Mouse (Mus musculus) limb, embryonic 13.5 days (tissue): Measurements from ENCODE around the gene Mtcp1. TPM values are rescaled to one million over a fixed set of nuclear protein-coding genes. Genes with fewer than 3 reads are reported as not detected.

Experiments
- ATAC-seq: fragments of 200-750 bp; cut with Nextera tagmentation; 2 replicates; pipeline ENCODE4 v1.8.0; 2017; ENCODE audit warnings: low read depth, moderate number of reproducible peaks, moderate TSS enrichment; ENCODE audit not compliant: low FRiP score
- H3K27ac ChIP-seq: fragments of 300-500 bp; sonication (generic); 2 replicates; pipeline ENCODE4 v1.5.1; 2015; ENCODE audit warnings: inconsistent platforms, mild to moderate bottlenecking, moderate library complexity
- H3K27me3 ChIP-seq: fragments of 300-500 bp; sonication (generic); 2 replicates; pipeline ENCODE4 v1.6.1; 2015; ENCODE audit warnings: mild to moderate bottlenecking, inconsistent platforms
- H3K36me3 ChIP-seq: fragments of 300-500 bp; sonication (generic); 2 replicates; pipeline ENCODE4 v1.6.1; 2015; ENCODE audit warnings: inconsistent platforms, mild to moderate bottlenecking, moderate library complexity
- H3K4me1 ChIP-seq: fragments of 300-500 bp; sonication (generic); 2 replicates; pipeline ENCODE4 v1.6.1; 2015; ENCODE audit warnings: inconsistent platforms
- H3K4me2 ChIP-seq: fragments of 300-500 bp; sonication (generic); replicated peaks from 2 replicates; pipeline ENCODE4 v1.6.1; 2015; ENCODE audit warnings: inconsistent platforms, mild to moderate bottlenecking, moderate library complexity
- H3K4me3 ChIP-seq: fragments of 300-500 bp; sonication (generic); 2 replicates; pipeline ENCODE4 v1.5.1; 2015; ENCODE audit warnings: moderate library complexity, mild to moderate bottlenecking, inconsistent platforms
- H3K9ac ChIP-seq: fragments of 300-500 bp; sonication (generic); 2 replicates; pipeline ENCODE4 v1.6.1; 2015; ENCODE audit warnings: mild to moderate bottlenecking, inconsistent platforms
- H3K9me3 ChIP-seq: fragments of 300-500 bp; sonication (generic); 2 replicates; pipeline ENCODE4 v1.6.1; 2016; ENCODE audit warnings: inconsistent platforms
- WGBS: fragments of 180-500 bp; shearing (Covaris S2); methylation state at CpG from one replicate; pipeline ENCODE4 v1.1.7; 2015; 5-methylcytosine and 5-hydroxymethylcytosine counted together
- polyA plus RNA-seq: library from polyadenylated mRNA; unstranded; fragments of >200 nt; fragmentation: Nextera tagmentation; extraction: Ambion mirVana; gene quantifications from 2 replicates; pipeline ENCODE4 v1.2.1, GENCODE M21; 2015

Gene Mtcp1
- polyA plus RNA-seq, result 10.3 and 10.4 TPM in 2 replicates

GRCm38 (mm10) chrX:75415936-75416785 is at the start of gene Mtcp1, which contains the start of the genes Cmc4 and Brcc3:
TSS of gene Mtcp1 (minus strand) at chrX:75416588.
TSS of gene Cmc4 (minus strand) at chrX:75416584.
TSS of gene Brcc3 (plus strand) at chrX:75416628.
- WGBS, result 19% methylated on average over 52 of the region's 52 CpGs
- ATAC-seq, result peak; percentile 100

GRCm38 (mm10) chrX:75454597-75454996 is 38.2 kb upstream of the Mtcp1 start:
- H3K27me3 ChIP-seq, result no peaks in the 10 kb centered on the region
- no peak overlapping the region for H3K9ac ChIP-seq
- 79% methylated on average over 1 of the region's 1 CpGs for WGBS
- no peak for ATAC-seq
- no peak overlapping the region for H3K4me2 ChIP-seq
- 0 out of 2 replicates have a peak, but pooled peaks cover 7% of the 10 kb centered on the region for H3K9me3 ChIP-seq
- no peak overlapping the region for H3K27ac ChIP-seq
- peaks cover 45% of the 10 kb centered on the region for H3K36me3 ChIP-seq
- H3K4me1 ChIP-seq, result no peaks in the 10 kb centered on the region
- H3K4me3 ChIP-seq, result no peak overlapping the region

More at GRCm38 (mm10) chrX:75415936-75416785, at the start of gene Mtcp1, which contains the start of the genes Cmc4 and Brcc3:
- Histone ChIP-seq H3K36me3 (peaks cover 4% of the 10 kb centered on the region; the same call in 1 of the 2 replicates), H3K4me3 (peak within 1 kb of the TSS; percentile 51), H3K4me1 (no peaks in the 10 kb centered on the region), H3K27ac (peak within 1 kb of the TSS; percentile 86), H3K9ac (peak within 1 kb of the TSS; percentile 68), H3K4me2 (peak within 1 kb of the TSS; percentile 60), H3K27me3 (no peaks in the 10 kb centered on the region), H3K9me3 (no peaks in the 10 kb centered on the region)

- no peaks in the 10 kb centered on the region for H3K9me3 ChIP-seq
- WGBS, result 98% methylated on average over 1 of the region's 1 CpGs
- H3K9ac ChIP-seq, result no peak overlapping the region
- H3K36me3 ChIP-seq, result no peaks in the 10 kb centered on the region
- no peak for ATAC-seq
- no peak overlapping the region for H3K27ac ChIP-seq
- no peaks in the 10 kb centered on the region for H3K27me3 ChIP-seq
- H3K4me2 ChIP-seq, result no peak overlapping the region
- no peak overlapping the region for H3K4me3 ChIP-seq
- no peaks in the 10 kb centered on the region for H3K4me1 ChIP-seq
Observed at GRCm38 (mm10) chrX:75409711-75410110, 6.7 kb downstream of the Mtcp1 start.

GRCm38 (mm10) chrX:75403350-75403749 is 13.0 kb downstream of the Mtcp1 start:
- Histone ChIP-seq H3K36me3 (peaks cover 2% of the 10 kb centered on the region; the same call in 1 of the 2 replicates), H3K4me3 (no peak overlapping the region), H3K4me2 (no peak overlapping the region), H3K27ac (no peak overlapping the region), H3K9ac (no peak overlapping the region), H3K4me1 (no peaks in the 10 kb centered on the region), H3K9me3 (no peaks in the 10 kb centered on the region), H3K27me3 (no peaks in the 10 kb centered on the region)
- ATAC-seq, result no peak

GRCm38 (mm10) chrX:75402668-75403067 is 13.7 kb downstream of the Mtcp1 start:
- peaks cover 2% of the 10 kb centered on the region; the same call in 1 of the 2 replicates for H3K36me3 ChIP-seq
- no peak for ATAC-seq
- no peaks in the 10 kb centered on the region for H3K27me3 ChIP-seq
- H3K9me3 ChIP-seq, result no peaks in the 10 kb centered on the region
- H3K4me3 ChIP-seq, result no peak overlapping the region
- no peaks in the 10 kb centered on the region for H3K4me1 ChIP-seq
- 76% methylated on average over 2 of the region's 2 CpGs for WGBS
- no peak overlapping the region for H3K27ac ChIP-seq
- no peak overlapping the region for H3K9ac ChIP-seq
- no peak overlapping the region for H3K4me2 ChIP-seq

GRCm38 (mm10) chrX:75399471-75399870 is 16.9 kb downstream of the Mtcp1 start:
- 92% methylated on average over 1 of the region's 1 CpGs for WGBS
- H3K4me1 ChIP-seq, result no peaks in the 10 kb centered on the region
- no peak overlapping the region for H3K9ac ChIP-seq
- no peak overlapping the region for H3K27ac ChIP-seq
- no peak overlapping the region for H3K4me3 ChIP-seq
- H3K36me3 ChIP-seq, result peaks cover 6% of the 10 kb centered on the region
- no peak for ATAC-seq
- no peak overlapping the region for H3K4me2 ChIP-seq
- no peaks in the 10 kb centered on the region for H3K9me3 ChIP-seq
- no peaks in the 10 kb centered on the region for H3K27me3 ChIP-seq

GRCm38 (mm10) chrX:75382195-75382771 is 34.1 kb downstream of the Mtcp1 start, which contains the start of the genes Fundc2 and F8:
TSS of gene Fundc2 (plus strand) at chrX:75382399.
TSS of gene F8 (minus strand) at chrX:75382615.
- Histone ChIP-seq H3K4me3 (peak within 1 kb of the TSS; percentile 52), H3K4me2 (peak within 1 kb of the TSS; percentile 55), H3K9me3 (no peaks in the 10 kb centered on the region), H3K36me3 (no peaks in the 10 kb centered on the region), H3K9ac (peak within 1 kb of the TSS; percentile 74), H3K27me3 (no peaks in the 10 kb centered on the region), H3K4me1 (no peaks in the 10 kb centered on the region), H3K27ac (peak within 1 kb of the TSS; percentile 44; the same call in 1 of the 2 replicates)
- peak; percentile 92 for ATAC-seq
- WGBS, result 13% methylated on average over 18 of the region's 25 CpGs

GRCm38 (mm10) chrX:75381699-75382098 is 34.7 kb downstream of the Mtcp1 start:
- Histone ChIP-seq H3K36me3 (no peaks in the 10 kb centered on the region), H3K4me3 (peak overlapping the region; percentile 52), H3K27me3 (no peaks in the 10 kb centered on the region), H3K27ac (no peak overlapping the region), H3K9ac (peak overlapping the region; percentile 59; the same call in 1 of the 2 replicates), H3K9me3 (no peaks in the 10 kb centered on the region), H3K4me2 (peak overlapping the region; percentile 55), H3K4me1 (no peaks in the 10 kb centered on the region)
- peak; percentile 11; the same call in 1 of the 2 replicates for ATAC-seq
- 74% methylated on average over 5 of the region's 5 CpGs for WGBS

GRCm38 (mm10) chrX:75381176-75381575 is 35.2 kb downstream of the Mtcp1 start:
- Histone ChIP-seq H3K27ac (no peak overlapping the region), H3K4me2 (no peak overlapping the region), H3K36me3 (no peaks in the 10 kb centered on the region), H3K9ac (no peak overlapping the region), H3K9me3 (no peaks in the 10 kb centered on the region), H3K27me3 (no peaks in the 10 kb centered on the region), H3K4me1 (no peaks in the 10 kb centered on the region), H3K4me3 (no peak overlapping the region)
- 85% methylated on average over 1 of the region's 1 CpGs for WGBS
- ATAC-seq, result no peak

- H3K36me3 ChIP-seq, result no peaks in the 10 kb centered on the region
- H3K4me3 ChIP-seq, result no peak overlapping the region
- no peaks in the 10 kb centered on the region for H3K27me3 ChIP-seq
- no peak for ATAC-seq
- no peak overlapping the region for H3K4me2 ChIP-seq
- H3K9me3 ChIP-seq, result no peaks in the 10 kb centered on the region
- no peak overlapping the region for H3K27ac ChIP-seq
- H3K4me1 ChIP-seq, result no peaks in the 10 kb centered on the region
- H3K9ac ChIP-seq, result no peak overlapping the region
Observed at GRCm38 (mm10) chrX:75376815-75377214, 39.6 kb downstream of the Mtcp1 start.

GRCm38 (mm10) chrX:75372666-75373425 is 43.5 kb downstream of the Mtcp1 start:
- no peak for ATAC-seq
- 76% methylated on average over 2 of the region's 2 CpGs for WGBS
- no peak overlapping the region for H3K4me2 ChIP-seq
- no peak overlapping the region for H3K4me3 ChIP-seq
- H3K27ac ChIP-seq, result no peak overlapping the region
- no peak overlapping the region for H3K9ac ChIP-seq
- H3K9me3 ChIP-seq, result no peaks in the 10 kb centered on the region
- H3K4me1 ChIP-seq, result no peaks in the 10 kb centered on the region
- no peaks in the 10 kb centered on the region for H3K36me3 ChIP-seq
- no peaks in the 10 kb centered on the region for H3K27me3 ChIP-seq

GRCm38 (mm10) chrX:75370197-75370596 is 46.2 kb downstream of the Mtcp1 start:
- Histone ChIP-seq H3K27me3 (no peaks in the 10 kb centered on the region), H3K9me3 (no peaks in the 10 kb centered on the region), H3K36me3 (no peaks in the 10 kb centered on the region), H3K4me2 (no peak overlapping the region), H3K9ac (no peak overlapping the region), H3K4me1 (no peaks in the 10 kb centered on the region), H3K27ac (no peak overlapping the region), H3K4me3 (no peak overlapping the region)
- ATAC-seq, result no peak
